Mouse (Mus musculus) stomach, postnatal 0 days (tissue): ENCODE data around the gene Mpc2. TPM values are rescaled to one million over a fixed set of nuclear protein-coding genes. Genes with fewer than 3 reads are reported as not detected.

Experiments
- ATAC-seq: fragments of 200-750 bp; cut with Nextera tagmentation; 2 replicates; pipeline ENCODE4 v1.8.0; 2017; ENCODE audit not compliant: low FRiP score, low TSS enrichment
- DNase-seq: peaks from one replicate; pipeline ENCODE4 v3.0.0-alpha.2; 2016; ENCODE audit warnings: low spot score
- H3K27ac ChIP-seq: fragments of 300-500 bp; sonication (generic); replicated peaks from 2 replicates; pipeline ENCODE4 v1.5.1; 2014; ENCODE audit warnings: mild to moderate bottlenecking, control low read depth
- H3K27me3 ChIP-seq: fragments of 300-500 bp; sonication (generic); 2 replicates; pipeline ENCODE4 v1.6.1; 2014; ENCODE audit warnings: low read length; ENCODE audit not compliant: control insufficient read depth, insufficient read depth
- H3K36me3 ChIP-seq: fragments of 300-500 bp; sonication (generic); 2 replicates; pipeline ENCODE4 v1.6.1; 2014; ENCODE audit warnings: low read length, mixed read lengths; ENCODE audit not compliant: control insufficient read depth, insufficient read depth
- H3K4me1 ChIP-seq: fragments of 300-500 bp; sonication (generic); replicated peaks from 2 replicates; pipeline ENCODE4 v1.6.1; 2014; ENCODE audit warnings: antibody characterized with exemption; ENCODE audit not compliant: control insufficient read depth, insufficient read depth
- H3K4me2 ChIP-seq: fragments of 300-500 bp; sonication (generic); replicated peaks from 2 replicates; pipeline ENCODE4 v1.6.1; 2014; ENCODE audit warnings: low read depth, mild to moderate bottlenecking, control low read depth, moderate library complexity
- H3K4me3 ChIP-seq: fragments of 300-500 bp; sonication (generic); 2 replicates; pipeline ENCODE4 v1.5.1; 2014; ENCODE audit warnings: low read depth, low read length, control low read depth
- H3K9ac ChIP-seq: fragments of 300-500 bp; sonication (generic); 2 replicates; pipeline ENCODE4 v1.6.1; 2014; ENCODE audit warnings: mild to moderate bottlenecking, low read length, control low read depth, mixed read lengths
- H3K9me3 ChIP-seq: fragments of 300-500 bp; sonication (generic); 2 replicates; pipeline ENCODE4 v1.6.1; 2016; ENCODE audit warnings: low read length; ENCODE audit not compliant: control insufficient read depth
- CTCF ChIP-seq: IDR thresholded peaks from 2 replicates; pipeline ENCODE4 v1.5.1; 2016; ENCODE audit warnings: antibody characterized with exemption, low read depth, mild to moderate bottlenecking, moderate library complexity
- EP300 ChIP-seq: optimal IDR thresholded peaks from 2 replicates; pipeline ENCODE3; 2016; ENCODE audit warnings: antibody characterized with exemption
- WGBS: fragments of 180-500 bp; shearing (Covaris S2); extraction: QIAGEN DNeasy Blood & Tissue Kit; methylation state at CpG from one replicate; pipeline ENCODE4 v1.1.7; 2014; 5-methylcytosine and 5-hydroxymethylcytosine counted together
- polyA plus RNA-seq: library from polyadenylated mRNA; unstranded; fragments of >200 nt; fragmentation: Nextera tagmentation; extraction: Ambion mirVana; gene quantifications from 2 replicates; pipeline ENCODE4 v1.2.1, GENCODE M21; 2015

Gene Mpc2
- 218 and 228 TPM in 2 replicates for polyA plus RNA-seq

DNA sequence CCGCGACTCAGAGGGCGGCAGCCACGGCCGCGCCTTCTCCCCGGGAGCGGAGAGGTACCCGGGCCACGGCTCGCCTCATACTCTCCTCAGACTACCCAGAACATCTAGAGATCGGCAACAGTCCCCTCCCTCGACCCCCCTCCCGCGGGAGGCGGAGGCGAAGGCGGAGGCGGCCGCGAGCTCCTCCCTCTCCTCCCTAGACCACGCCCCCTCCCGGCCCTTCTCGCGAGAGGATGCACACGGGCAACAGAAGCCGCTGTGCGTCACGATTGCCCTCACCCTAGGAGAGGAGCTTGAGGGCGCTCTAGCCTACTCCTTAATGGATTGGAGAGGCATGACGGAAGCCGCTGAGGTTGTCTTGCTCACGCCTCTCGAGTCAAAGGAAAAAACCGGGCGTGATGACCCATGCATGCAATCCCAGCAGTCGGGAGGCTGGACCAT lies at the start of gene Mpc2, which contains the start of gene Dcaf6:
Gene Mpc2, plus strand, starts transcription at position 278 of the 441 bp plus-strand sequence.
Gene Dcaf6, minus strand, starts transcription at position 116 of the 441 bp plus-strand sequence.
- ATAC-seq, result peak; percentile 95
- Histone ChIP-seq H3K4me2 (peak within 1 kb of the TSS; percentile 77), H3K9me3 (no peaks in the 10 kb centered on the region), H3K27me3 (no peaks in the 10 kb centered on the region), H3K36me3 (no peaks in the 10 kb centered on the region), H3K4me1 (no peaks in the 10 kb centered on the region), H3K4me3 (peak within 1 kb of the TSS; percentile 84), H3K27ac (peak within 1 kb of the TSS; percentile 97), H3K9ac (peak within 1 kb of the TSS; percentile 90)
- TF ChIP-seq CTCF (peak; percentile 68), EP300 (peak; percentile 98)
- 0% methylated on average over 20 of the region's 37 CpGs for WGBS
- peak; percentile 100 for DNase-seq

DNA sequence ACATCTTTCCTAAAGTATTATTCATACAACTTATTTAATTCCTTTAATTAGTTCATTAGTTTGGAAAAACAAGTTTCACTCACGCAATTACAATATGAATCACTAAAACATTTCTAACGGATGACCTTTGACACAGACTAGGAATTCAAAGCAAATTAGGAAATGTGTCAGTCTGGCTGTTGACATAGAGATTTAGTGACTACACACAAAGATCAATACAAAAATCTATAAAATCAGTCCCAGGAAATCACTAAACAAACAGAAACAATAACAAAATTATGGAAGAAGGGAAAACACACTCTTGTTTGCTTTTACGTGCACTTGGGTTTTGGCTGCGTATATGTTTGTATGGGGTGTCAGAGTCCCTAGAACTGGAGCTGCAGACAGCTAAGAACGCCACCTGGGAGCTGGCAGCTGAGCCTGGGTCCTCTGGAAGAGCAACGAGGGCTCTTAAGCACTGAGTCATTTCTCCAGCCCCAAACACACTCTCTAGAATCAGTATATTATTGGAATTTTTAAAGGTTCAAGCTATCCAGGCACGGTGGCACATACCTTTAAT lies 39.0 kb upstream of the Mpc2 start:
- H3K4me3 ChIP-seq, result no peak overlapping the region
- no peaks in the 10 kb centered on the region for H3K4me1 ChIP-seq
- no peak for TF ChIP-seq EP300
- TF ChIP-seq CTCF, result no peak
- no peaks in the 10 kb centered on the region for H3K27me3 ChIP-seq
- no peaks in the 10 kb centered on the region for H3K36me3 ChIP-seq
- H3K27ac ChIP-seq, result no peak overlapping the region
- DNase-seq (no peak), ATAC-seq (no peak)
- no peak overlapping the region for H3K4me2 ChIP-seq
- 60% methylated on average over 7 of the region's 7 CpGs for WGBS
- no peak overlapping the region for H3K9ac ChIP-seq
- no peaks in the 10 kb centered on the region for H3K9me3 ChIP-seq

DNA sequence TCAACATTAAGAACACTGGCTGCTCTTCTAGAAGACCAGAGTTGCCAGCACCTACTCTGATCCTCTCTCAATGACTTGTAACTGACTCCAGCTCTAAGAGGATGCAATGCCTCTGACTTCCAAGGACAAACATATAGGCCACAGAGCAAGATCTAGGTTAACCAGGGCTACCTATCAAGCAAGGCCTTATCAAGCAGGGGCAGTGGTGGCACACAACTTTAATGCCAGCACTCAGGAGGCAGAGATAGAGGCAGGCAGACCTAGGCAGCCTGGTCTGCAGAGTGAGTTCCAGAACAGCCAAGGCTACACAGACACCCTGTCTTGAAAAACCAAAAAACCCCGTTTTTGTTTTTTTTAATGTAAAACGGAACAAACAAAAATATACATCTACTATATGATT lies 34.2 kb upstream of the Mpc2 start:
- 95% methylated on average over 2 of the region's 2 CpGs for WGBS
- H3K4me1 ChIP-seq, result no peaks in the 10 kb centered on the region
- TF ChIP-seq EP300 (no peak), CTCF (no peak)

DNA sequence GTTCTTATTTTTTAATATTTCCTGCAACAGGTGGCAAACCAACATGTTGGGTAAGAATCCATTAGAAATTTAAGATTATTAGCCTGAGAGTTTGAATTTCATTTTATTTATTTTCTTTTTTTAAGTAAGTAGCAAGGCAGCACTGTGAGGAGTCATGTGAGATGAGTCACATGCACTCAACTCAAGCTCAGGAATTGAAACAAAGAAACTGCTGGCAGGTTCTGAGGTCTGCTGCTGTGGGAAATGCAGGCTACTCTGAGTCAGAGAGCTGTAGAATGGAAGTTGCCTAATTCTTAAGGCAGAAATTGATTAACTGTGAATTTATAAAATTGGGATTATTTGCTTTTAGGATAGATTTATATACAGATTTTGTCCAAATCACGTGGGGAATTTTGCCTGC lies 27.6 kb upstream of the Mpc2 start:
- WGBS, result 57% methylated on average over 1 of the region's 1 CpGs
- H3K36me3 ChIP-seq, result no peaks in the 10 kb centered on the region
- DNase-seq (no peak), ATAC-seq (no peak)
- no peaks in the 10 kb centered on the region; the same call in 1 of the 2 replicates for H3K9me3 ChIP-seq
- no peak overlapping the region for H3K9ac ChIP-seq
- TF ChIP-seq EP300 (no peak), CTCF (no peak)
- no peaks in the 10 kb centered on the region for H3K27me3 ChIP-seq
- H3K4me3 ChIP-seq, result no peak overlapping the region
- no peak overlapping the region for H3K27ac ChIP-seq
- H3K4me1 ChIP-seq, result no peaks in the 10 kb centered on the region
- H3K4me2 ChIP-seq, result no peak overlapping the region

More for the DNA sequence above, 34.2 kb upstream of the Mpc2 start:
- Histone ChIP-seq H3K4me3 (no peak overlapping the region), H3K9me3 (no peaks in the 10 kb centered on the region), H3K27ac (no peak overlapping the region), H3K36me3 (no peaks in the 10 kb centered on the region), H3K4me2 (no peak overlapping the region), H3K9ac (no peak overlapping the region), H3K27me3 (no peaks in the 10 kb centered on the region)
- ATAC-seq, result no peak
- DNase-seq, result no peak

DNA sequence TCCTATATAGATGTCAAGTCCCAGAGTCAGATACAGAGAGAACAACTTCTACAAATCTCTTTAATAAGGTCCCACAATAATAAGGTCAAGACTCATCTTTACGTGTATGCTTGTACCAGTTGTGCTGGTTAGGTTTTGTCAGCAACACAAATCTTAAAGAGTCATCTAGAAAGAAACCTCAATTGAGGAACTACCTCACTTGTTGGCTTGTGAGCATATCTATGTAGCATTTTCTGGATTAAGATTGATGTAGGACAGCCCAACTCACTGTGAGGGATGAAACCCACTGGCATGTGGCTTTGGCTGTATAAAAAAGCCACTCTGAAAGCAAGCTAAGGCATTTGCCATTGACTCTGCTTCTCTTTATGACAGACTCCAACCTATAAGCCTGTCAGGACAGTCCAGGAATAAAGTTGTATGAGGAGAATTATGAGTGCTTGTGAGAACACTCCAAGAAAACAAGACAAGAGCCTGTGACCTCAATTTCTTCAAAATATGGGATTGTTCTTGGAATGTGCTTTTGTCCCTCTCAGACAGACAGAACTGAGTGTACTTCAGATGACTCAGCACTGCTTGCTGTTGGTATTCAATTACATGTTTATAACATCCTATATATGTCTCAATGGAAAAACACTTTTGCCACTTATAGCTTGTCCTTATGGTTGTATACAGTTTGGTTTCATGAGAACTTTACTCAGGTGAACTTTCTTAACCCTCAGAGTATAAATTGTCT lies 22.0 kb upstream of the Mpc2 start:
- DNase-seq, result no peak
- 86% methylated on average over 1 of the region's 1 CpGs for WGBS
- Histone ChIP-seq H3K4me2 (no peak overlapping the region), H3K9ac (no peak overlapping the region), H3K4me3 (no peak overlapping the region), H3K4me1 (no peaks in the 10 kb centered on the region), H3K27me3 (no peaks in the 10 kb centered on the region), H3K36me3 (no peaks in the 10 kb centered on the region), H3K27ac (no peak overlapping the region), H3K9me3 (no peaks in the 10 kb centered on the region; the same call in 1 of the 2 replicates)
- no peak for ATAC-seq
- TF ChIP-seq CTCF, result no peak
- TF ChIP-seq EP300, result no peak

DNA sequence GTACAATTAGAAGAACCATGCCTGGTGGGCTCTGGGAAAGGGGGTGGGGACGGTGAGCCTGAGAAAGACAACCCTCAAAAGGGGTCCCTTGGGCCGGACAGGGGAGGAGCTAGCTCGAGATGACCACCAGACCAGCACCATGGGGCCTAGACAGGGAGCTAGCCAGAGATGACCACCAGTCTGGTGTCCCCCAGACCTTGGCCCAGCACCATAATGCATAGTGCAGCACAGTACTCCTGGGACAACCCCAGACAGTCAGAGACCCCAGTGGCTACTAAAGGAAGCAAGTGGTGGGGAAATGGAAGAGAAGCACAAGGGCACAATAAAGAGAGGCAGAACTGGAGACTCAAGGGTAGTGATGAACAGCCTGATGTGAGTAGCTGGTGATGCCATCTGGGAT lies 19.6 kb upstream of the Mpc2 start:
- no peak for TF ChIP-seq EP300
- TF ChIP-seq CTCF, result no peak
- WGBS, result 80% methylated on average over 3 of the region's 3 CpGs
- Histone ChIP-seq H3K4me3 (no peak overlapping the region), H3K36me3 (no peaks in the 10 kb centered on the region), H3K9me3 (no peaks in the 10 kb centered on the region), H3K27me3 (no peaks in the 10 kb centered on the region), H3K4me1 (no peaks in the 10 kb centered on the region), H3K4me2 (no peak overlapping the region), H3K27ac (no peak overlapping the region), H3K9ac (no peak overlapping the region)
- no peak for ATAC-seq
- no peak for DNase-seq
